Mouse (Mus musculus): ENCODE measurements at regions not wholly inside any gene's neighbourhood (a gene's known extent, or its start where the extent isn't known, plus 50 kb on each side); places are given as distances from the start of the nearest gene placed in this dataset.
A peak's percentile ranks its signal among the peaks of the same experiment; 100 is the strongest.

- DNase-seq, result no peak
Measured at GRCm38 (mm10) chr12:71370091-71370490, 60.4 kb downstream of the Dact1 start.

- no peak for DNase-seq
Measured at GRCm38 (mm10) chr12:71371948-71372347, 62.3 kb downstream of the Dact1 start.

- no peak for DNase-seq
Measured at GRCm38 (mm10) chr12:71373633-71374032, 63.9 kb downstream of the Dact1 start.

- DNase-seq, result no peak
Measured at GRCm38 (mm10) chr12:71376446-71376845, 66.8 kb downstream of the Dact1 start.

- no peak for DNase-seq
Measured at GRCm38 (mm10) chr12:71376966-71377365, 67.3 kb downstream of the Dact1 start.

GRCm38 (mm10) chr12:71379626-71380423 is 70.1 kb downstream of the Dact1 start:
- DNase-seq, result no peak

- no peak for DNase-seq
Measured at GRCm38 (mm10) chr12:71380424-71380761, 70.7 kb downstream of the Dact1 start.

- DNase-seq, result no peak
Measured at GRCm38 (mm10) chr12:71386251-71386650, 76.6 kb downstream of the Dact1 start.

GRCm38 (mm10) chr12:71391481-71391880 is 81.8 kb downstream of the Dact1 start:
- no peak for DNase-seq

GRCm38 (mm10) chr12:71393752-71394151 is 84.1 kb downstream of the Dact1 start:
- no peak for DNase-seq

- no peak for DNase-seq
Measured at GRCm38 (mm10) chr12:71397456-71397855, 87.8 kb downstream of the Dact1 start.

GRCm38 (mm10) chr12:71398701-71399100 is 89.0 kb downstream of the Dact1 start:
- peak; percentile 26 for DNase-seq

- DNase-seq, result no peak
Measured at GRCm38 (mm10) chr12:71400201-71400600, 90.5 kb downstream of the Dact1 start.

GRCm38 (mm10) chr12:71401621-71402416 is 92.1 kb downstream of the Dact1 start:
- DNase-seq, result no peak

- no peak for DNase-seq
Measured at GRCm38 (mm10) chr12:71407294-71407693, 97.6 kb downstream of the Dact1 start.

- no peak for DNase-seq
Measured at GRCm38 (mm10) chr12:71408396-71409050, 98.8 kb downstream of the Dact1 start.

GRCm38 (mm10) chr12:71412331-71412730 is 102.6 kb downstream of the Dact1 start:
- DNase-seq, result no peak

- no peak for DNase-seq
Measured at GRCm38 (mm10) chr12:71416968-71417367, 107.3 kb downstream of the Dact1 start.

GRCm38 (mm10) chr12:71418186-71418585 is 108.5 kb downstream of the Dact1 start:
- no peak for DNase-seq

GRCm38 (mm10) chr12:71419161-71419560 is 109.5 kb downstream of the Dact1 start:
- DNase-seq, result no peak

GRCm38 (mm10) chr12:71426023-71426719 is 116.5 kb downstream of the Dact1 start:
- DNase-seq, result no peak

GRCm38 (mm10) chr12:71427974-71428373 is 118.3 kb downstream of the Dact1 start:
- DNase-seq, result no peak
